Mouse (Mus musculus) brain, embryonic 18.5 days (tissue): ENCODE data around the gene Gna13.
"Not testable (repeated sequence)": the region's sequence is repeated elsewhere in the genome, so short reads cannot be mapped to it uniquely, and the experiment has no call there.

Source experiments
- DNase-seq: peaks from one replicate; pipeline ENCODE4 v3.0.0-alpha.2; 2012; ENCODE audit warnings: low read depth, low spot score

Gna13 gene

GRCm38 (mm10) chr11:109362463-109363190 lies at the start of gene Gna13:
Gene Gna13 (plus strand): TSS chr11:109362831.
- peak; percentile 79 for DNase-seq

GRCm38 (mm10) chr11:109316921-109317320 lies 45.7 kb upstream of the Gna13 start:
- no peak for DNase-seq

- DNase-seq, result no peak
Observed at GRCm38 (mm10) chr11:109319471-109319870, 43.2 kb upstream of the Gna13 start.

- DNase-seq, result no peak
Observed at GRCm38 (mm10) chr11:109319946-109320345, 42.7 kb upstream of the Gna13 start.

GRCm38 (mm10) chr11:109320361-109320933 lies 42.2 kb upstream of the Gna13 start:
- peak; percentile 69 for DNase-seq

GRCm38 (mm10) chr11:109326270-109326669 lies 36.4 kb upstream of the Gna13 start:
- no peak for DNase-seq

GRCm38 (mm10) chr11:109327381-109327780 lies 35.2 kb upstream of the Gna13 start:
- no peak for DNase-seq

- no peak for DNase-seq
Observed at GRCm38 (mm10) chr11:109327952-109328351, 34.7 kb upstream of the Gna13 start.

- DNase-seq, result no peak
Observed at GRCm38 (mm10) chr11:109329331-109329730, 33.3 kb upstream of the Gna13 start.

- DNase-seq, result no peak
Observed at GRCm38 (mm10) chr11:109330706-109331393, 31.8 kb upstream of the Gna13 start.

GRCm38 (mm10) chr11:109331424-109331824 lies 31.2 kb upstream of the Gna13 start:
- peak; percentile 66 for DNase-seq

GRCm38 (mm10) chr11:109332722-109333121 lies 29.9 kb upstream of the Gna13 start:
- no peak for DNase-seq

- DNase-seq, result no peak
Observed at GRCm38 (mm10) chr11:109334773-109335172, 27.9 kb upstream of the Gna13 start.

GRCm38 (mm10) chr11:109335890-109336289 lies 26.7 kb upstream of the Gna13 start:
- no peak for DNase-seq

- DNase-seq, result no peak
Observed at GRCm38 (mm10) chr11:109339155-109339938, 23.3 kb upstream of the Gna13 start.

GRCm38 (mm10) chr11:109340541-109340940 lies 22.1 kb upstream of the Gna13 start:
- DNase-seq, result no peak

GRCm38 (mm10) chr11:109342666-109343065 lies 20.0 kb upstream of the Gna13 start:
- not testable (repeated sequence) for DNase-seq

GRCm38 (mm10) chr11:109343558-109343957 lies 19.1 kb upstream of the Gna13 start:
- no peak for DNase-seq

GRCm38 (mm10) chr11:109343991-109344599 lies 18.5 kb upstream of the Gna13 start:
- no peak for DNase-seq

GRCm38 (mm10) chr11:109347242-109347959 lies 15.2 kb upstream of the Gna13 start:
- peak; percentile 46 for DNase-seq

GRCm38 (mm10) chr11:109348408-109348807 lies 14.2 kb upstream of the Gna13 start:
- DNase-seq, result no peak
